Mouse (Mus musculus): ENCODE results near the gene Cd300ld5.
"Not testable (repeated sequence)": the region's sequence is repeated elsewhere in the genome, so short reads cannot be mapped to it uniquely, and the experiment has no call there.

The Cd300ld5 gene

DNA sequence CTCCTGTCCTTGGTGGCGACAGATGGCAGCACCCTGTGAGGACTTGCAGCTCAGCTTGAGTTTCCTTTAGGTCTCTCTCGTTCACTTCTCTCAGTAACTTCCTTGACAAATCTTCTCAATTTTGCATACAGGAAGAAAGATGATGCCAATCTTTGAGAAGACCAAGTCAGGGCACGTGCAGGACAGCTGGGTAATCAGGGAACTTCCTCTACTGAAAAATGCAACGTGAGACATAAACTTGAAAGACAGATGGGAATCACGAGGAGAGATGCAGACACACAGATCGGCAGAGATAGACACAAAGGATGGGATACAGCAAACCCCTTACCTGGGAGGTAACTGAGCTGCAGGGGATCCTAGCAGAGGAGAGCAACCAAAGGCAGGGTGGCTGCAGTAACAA is 10.7 kb downstream of the Cd300ld5 start, which contains the start of gene Cd300ld4:
Gene Cd300ld4, minus strand, starts transcription at position 101 of the 400 bp plus-strand sequence.
- not testable (repeated sequence) for DNase-seq

DNA sequence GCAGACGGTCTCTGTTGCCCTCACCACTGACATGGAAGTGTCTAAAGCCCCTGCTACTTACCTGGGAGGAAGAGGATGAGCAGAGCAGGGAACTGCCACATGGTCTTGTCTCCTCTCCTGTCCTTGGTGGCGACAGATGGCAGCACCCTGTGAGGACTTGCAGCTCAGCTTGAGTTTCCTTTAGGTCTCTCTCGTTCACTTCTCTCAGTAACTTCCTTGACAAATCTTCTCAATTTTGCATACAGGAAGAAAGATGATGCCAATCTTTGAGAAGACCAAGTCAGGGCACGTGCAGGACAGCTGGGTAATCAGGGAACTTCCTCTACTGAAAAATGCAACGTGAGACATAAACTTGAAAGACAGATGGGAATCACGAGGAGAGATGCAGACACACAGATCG is 21.5 kb downstream of the Cd300ld5 start, which contains the start of gene Cd300ld2:
Gene Cd300ld2, minus strand, starts transcription at position 101 of the 400 bp plus-strand sequence.
- not testable (repeated sequence) for DNase-seq

DNA sequence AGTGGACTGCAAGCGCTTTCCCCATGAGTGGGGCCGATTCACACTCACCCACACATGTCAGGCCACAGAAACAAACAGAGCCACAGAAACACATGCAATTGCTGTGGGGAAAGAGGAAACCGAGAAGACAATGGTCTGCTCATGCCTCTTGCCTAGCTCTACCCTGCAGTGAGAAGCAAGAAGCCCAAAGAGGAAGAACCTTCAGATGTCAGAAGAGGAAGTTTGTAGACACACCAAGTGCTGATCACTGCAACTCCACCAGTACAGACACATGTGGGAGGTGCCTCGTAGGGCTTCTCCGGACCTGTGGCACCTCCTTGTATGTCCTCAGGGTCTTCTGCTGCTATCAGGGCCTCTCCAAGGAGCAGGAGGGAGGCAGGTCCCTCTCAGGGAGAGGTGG is 33.5 kb downstream of the Cd300ld5 start:
- no peak for DNase-seq

DNA sequence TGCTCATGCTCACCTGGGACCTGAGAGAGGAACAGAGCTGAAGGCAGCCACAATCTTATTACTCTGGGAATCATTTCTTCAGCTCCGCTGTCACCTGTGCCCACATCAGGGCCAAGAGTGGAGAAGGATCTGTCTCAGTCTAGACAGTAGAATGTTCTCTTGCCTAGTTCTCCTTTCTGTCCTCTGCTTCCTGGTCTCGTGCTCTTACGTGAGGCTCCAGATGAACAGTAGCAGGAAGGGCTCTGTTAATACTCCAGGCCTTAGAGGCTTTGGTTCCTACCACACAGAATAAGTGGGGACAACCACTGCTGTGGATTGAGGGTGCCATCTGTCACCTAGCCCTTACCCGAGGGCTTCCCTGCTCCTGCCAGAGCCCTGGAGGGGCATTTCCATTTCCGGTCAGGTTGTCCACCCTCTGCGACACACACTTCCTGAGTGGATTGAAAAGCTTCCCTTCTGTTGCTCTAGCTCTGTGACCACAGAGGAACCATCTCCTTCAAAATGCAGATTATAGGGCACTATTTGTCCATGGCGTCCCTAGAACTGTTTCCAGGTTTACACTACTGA is 36.0 kb downstream of the Cd300ld5 start, which contains the start of gene Cd300c2:
Gene Cd300c2, minus strand, starts transcription at position 407 of the 567 bp plus-strand sequence.
- no peak for DNase-seq

DNA sequence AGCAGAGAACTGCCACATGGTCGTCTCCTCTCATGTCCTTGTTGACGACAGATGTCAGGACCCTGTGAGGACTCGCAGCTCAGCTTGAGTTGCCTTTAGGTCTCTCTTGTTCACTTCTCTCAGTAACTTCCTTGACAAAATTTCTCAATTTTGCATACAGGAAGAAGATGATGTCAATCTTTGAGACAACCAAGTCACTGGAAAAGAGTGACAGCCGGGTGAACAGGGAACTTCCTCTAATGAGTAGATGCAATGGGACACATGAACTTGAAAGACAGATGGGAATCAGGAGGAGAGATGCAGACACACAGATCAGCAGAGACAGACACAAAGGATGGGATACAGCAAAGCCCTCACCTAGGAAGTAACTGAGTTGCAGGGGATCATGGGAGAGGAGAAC is 47.8 kb downstream of the Cd300ld5 start, which contains the start of gene Cd300ld:
Gene Cd300ld, minus strand, starts transcription at position 130 of the 400 bp plus-strand sequence.
- DNase-seq, result no peak

DNA sequence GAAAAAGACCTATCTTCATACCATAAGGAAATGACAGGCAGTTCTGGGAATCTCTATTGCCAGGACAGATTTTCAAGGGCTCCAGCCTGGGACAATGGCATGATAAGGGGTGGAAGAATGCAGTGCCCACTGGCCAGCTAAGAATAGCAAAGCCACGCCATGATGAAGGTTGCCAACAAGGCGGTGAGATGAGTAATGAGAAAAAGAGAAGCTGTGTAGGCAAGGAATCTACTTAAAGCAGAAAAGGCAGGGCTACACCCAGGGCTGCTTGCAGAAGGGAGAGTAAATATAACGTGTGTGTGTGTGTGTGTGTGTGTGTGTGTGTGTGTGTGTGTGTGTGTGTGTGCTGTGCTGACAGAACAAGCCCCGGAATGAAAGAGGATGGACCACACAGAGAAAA is 55.7 kb downstream of the Cd300ld5 start:
- no peak for DNase-seq

All from kidney, postnatal 14 days (tissue).